ENCODE assay signal across 9 mouse cellular contexts in the genomic region with DNA sequence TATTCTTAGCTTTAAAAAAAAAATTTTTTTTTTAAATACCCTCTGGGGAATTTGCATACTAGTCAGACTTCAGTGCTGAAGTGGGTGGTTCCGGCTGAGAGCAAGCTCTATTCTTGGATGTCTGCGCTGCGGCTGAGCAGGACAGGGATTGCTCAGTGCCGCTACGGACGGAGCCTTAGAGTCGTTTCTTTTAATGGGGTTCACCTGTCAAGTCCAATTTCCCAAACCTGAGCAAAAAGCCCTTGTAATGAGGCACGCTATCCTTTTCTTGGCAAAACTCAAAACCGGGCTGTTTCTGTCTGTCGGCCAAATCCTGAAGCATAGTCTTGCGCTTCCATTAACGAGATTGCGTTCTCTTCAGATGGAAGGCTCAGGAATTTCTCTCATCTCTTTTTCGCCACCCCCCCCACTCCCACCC. TPM values are rescaled to one million over a fixed set of nuclear protein-coding genes. Genes with fewer than 3 reads are reported as not detected.
DNase-seq lines count a peak whose midpoint lies in the region; ATAC-seq lines count a peak whose summit lies in the region.
"Had no signal": no experiment of that assay in that cellular context is flagged by ENCODE, and none has a peak within 500 bp of the region (broad histone marks: within the 10 kb centered on the region; RNA-seq: fewer than 3 reads in every experiment).

No protein-coding gene starts in this region.

- DNase-seq in heart, postnatal 36 days = no peak
- no peak for DNase-seq in lung, postnatal 14 days
- DNase-seq in right cerebral cortex, postnatal 10 days (ENCODE audit: low spot score in 2 of 2) = peak; percentile 74 to 86
- no peak for DNase-seq in adrenal gland, postnatal 10 days
- DNase-seq in spleen, adult 12 weeks (ENCODE audit: low spot score) = no peak

- no peak overlapping the region for H3K9ac ChIP-seq in heart, embryonic 11.5 days (ENCODE audit: low read depth, low read length)
- H3K9ac ChIP-seq in lung, embryonic 15.5 days = no peak overlapping the region
- no peak overlapping the region for H3K9ac ChIP-seq in hindbrain, embryonic 15.5 days
- H3K9ac ChIP-seq: limb, embryonic 12.5 days had no signal

- ATAC-seq in heart, embryonic 11.5 days (replicated peaks; ENCODE audit: insufficient number of reproducible peaks, low FRiP score, low TSS enrichment) = no peak
- no peak for ATAC-seq in lung, embryonic 15.5 days (ENCODE audit: borderline replicate concordance, extremely low read depth, low FRiP score, low TSS enrichment)
- peak; percentile 64 for ATAC-seq in hindbrain, embryonic 15.5 days (ENCODE audit: low FRiP score, low read depth)

- H3K27ac ChIP-seq in heart, embryonic 11.5 days (ENCODE audit: low read depth, low read length) = no peak overlapping the region
- no peak overlapping the region for H3K27ac ChIP-seq in lung, embryonic 15.5 days
- H3K27ac ChIP-seq in hindbrain, embryonic 15.5 days (replicated peaks) = peak overlapping the region; percentile 34; the same call in 1 of the 2 replicates
- H3K27ac ChIP-seq: limb, embryonic 12.5 days had no signal

- intact Hi-C loops in heart, postnatal 36 days (cut with DNase I) = no loop called here

- 48% methylated on average over 14 of the region's 14 CpGs for WGBS in heart, embryonic 11.5 days (ENCODE audit: insufficient replicate concordance)
- WGBS in lung, embryonic 15.5 days = 53% methylated on average over 14 of the region's 14 CpGs
- WGBS in hindbrain, embryonic 15.5 days = 32% methylated on average over 14 of the region's 14 CpGs

- H3K4me2 ChIP-seq in heart, embryonic 11.5 days = peak overlapping the region; percentile 43
- peak overlapping the region; percentile 30; the same call in 1 of the 2 replicates for H3K4me2 ChIP-seq in lung, embryonic 15.5 days
- H3K4me2 ChIP-seq in hindbrain, embryonic 15.5 days = peak overlapping the region; percentile 46
- H3K4me2 ChIP-seq: limb, embryonic 12.5 days had no signal

- no peak overlapping the region for H3K4me3 ChIP-seq in heart, embryonic 11.5 days (ENCODE audit: low read depth, low read length)
- H3K4me3 ChIP-seq in lung, embryonic 15.5 days = no peak overlapping the region
- H3K4me3 ChIP-seq in hindbrain, embryonic 15.5 days = 0 out of 2 replicates have a peak overlapping the region, but pooled peaks have one; percentile 15
- H3K4me3 ChIP-seq: limb, embryonic 12.5 days had no signal

- no peaks in the 10 kb centered on the region for H3K27me3 ChIP-seq in heart, embryonic 11.5 days (ENCODE audit: control insufficient read depth, insufficient read depth, low read length)
- no peaks in the 10 kb centered on the region for H3K27me3 ChIP-seq in lung, embryonic 15.5 days
- H3K27me3 ChIP-seq in hindbrain, embryonic 15.5 days = no peaks in the 10 kb centered on the region
- H3K27me3 ChIP-seq: limb, embryonic 12.5 days had no signal

- no peaks in the 10 kb centered on the region for H3K36me3 ChIP-seq in heart, embryonic 11.5 days (ENCODE audit: control insufficient read depth, insufficient read depth, low read length)
- 0 out of 2 replicates have a peak, but pooled peaks cover 3% of the 10 kb centered on the region for H3K36me3 ChIP-seq in lung, embryonic 15.5 days
- H3K36me3 ChIP-seq in hindbrain, embryonic 15.5 days = peaks cover 6% of the 10 kb centered on the region; the same call in 1 of the 2 replicates

- no peaks in the 10 kb centered on the region for H3K4me1 ChIP-seq in heart, embryonic 11.5 days (ENCODE audit: control insufficient read depth, insufficient read depth, low read length)
- no peaks in the 10 kb centered on the region for H3K4me1 ChIP-seq in lung, embryonic 15.5 days
- H3K4me1 ChIP-seq in hindbrain, embryonic 15.5 days (replicated peaks) = peaks cover 37% of the 10 kb centered on the region
- H3K4me1 ChIP-seq: limb, embryonic 12.5 days had no signal

- H3K9me3 ChIP-seq in heart, embryonic 11.5 days (replicated peaks; ENCODE audit: control insufficient read depth, low read length) = no peaks in the 10 kb centered on the region
- no peaks in the 10 kb centered on the region for H3K9me3 ChIP-seq in lung, embryonic 15.5 days
- no peaks in the 10 kb centered on the region for H3K9me3 ChIP-seq in hindbrain, embryonic 15.5 days
- H3K9me3 ChIP-seq: limb, embryonic 12.5 days had no signal

RNA-seq across cellular contexts. Expression of gene Basp1, which starts 54.9 kb away (rescaled TPM):
- polyA plus RNA-seq in heart, embryonic 11.5 days (2014; fragmentation: Nextera tagmentation; extraction: Ambion mirVana) = 15.3 and 16.3 TPM in 2 replicates
- total RNA-seq in heart, postnatal 36 days (2021) = 1 to 10 TPM; 1.3 to 1.7 TPM
- 28.4 and 32.1 TPM in 2 replicates for polyA plus RNA-seq in lung, embryonic 15.5 days (2015; fragmentation: Nextera tagmentation; extraction: Ambion mirVana)
- polyA plus RNA-seq in hindbrain, embryonic 15.5 days (2015; fragmentation: Nextera tagmentation; extraction: Ambion mirVana) = 376 and 413 TPM in 2 replicates
- total RNA-seq in adrenal gland, postnatal 10 days (2021) = 10 to 100 TPM; 17.6 to 29.6 TPM

Comparison
In these comparisons a context has a peak if more than half of its experiments do, and no peak if none do; other contexts are left out.
1. DNase-seq: peak in right cerebral cortex, postnatal 10 days (2 of 2); none in heart, postnatal 36 days (0 of 2), lung, postnatal 14 days (single experiment), adrenal gland, postnatal 10 days (single experiment) and spleen, adult 12 weeks (single experiment).
2. RNA of gene Basp1, which starts 54.9 kb away (polyA plus RNA-seq): 376 to 413 TPM in hindbrain, embryonic 15.5 days; 28.4 to 32.1 TPM in lung, embryonic 15.5 days and 15.3 to 16.3 TPM in heart, embryonic 11.5 days; every median in the first group is over 10 times any median in the second.
3. Peak in every context shown above with its lines, with median percentiles within 50 percentile points of each other: H3K4me2 ChIP-seq.